Mouse (Mus musculus) midbrain, embryonic 16.5 days (tissue): ENCODE measurements around the gene Dnajb8. TPM values are rescaled to one million over a fixed set of nuclear protein-coding genes. Genes with fewer than 3 reads are reported as not detected.

ENCODE experiments used
- ATAC-seq: fragments of 200-750 bp; cut with Nextera tagmentation; 2 replicates; pipeline ENCODE4 v1.8.0; 2017; ENCODE audit warnings: moderate TSS enrichment
- H3K27ac ChIP-seq: fragments of 300-500 bp; sonication (generic); 2 replicates; pipeline ENCODE4 v1.5.1; 2014; ENCODE audit warnings: mild to moderate bottlenecking, low read length, mixed read lengths
- H3K27me3 ChIP-seq: fragments of 300-500 bp; sonication (generic); 2 replicates; pipeline ENCODE4 v1.6.1; 2014; ENCODE audit warnings: low read depth, low read length, mixed read lengths; ENCODE audit not compliant: control insufficient read depth, insufficient read depth
- H3K36me3 ChIP-seq: fragments of 300-500 bp; sonication (generic); 2 replicates; pipeline ENCODE4 v1.6.1; 2014; ENCODE audit warnings: mild to moderate bottlenecking, low read length, moderate library complexity, mixed read lengths; ENCODE audit not compliant: control insufficient read depth, insufficient read depth
- H3K4me1 ChIP-seq: fragments of 300-500 bp; sonication (generic); 2 replicates; pipeline ENCODE4 v1.6.1; 2014; ENCODE audit warnings: mild to moderate bottlenecking, low read length, mixed read lengths; ENCODE audit not compliant: control insufficient read depth, insufficient read depth
- H3K4me2 ChIP-seq: fragments of 300-500 bp; sonication (generic); 2 replicates; pipeline ENCODE4 v1.6.1; 2014; ENCODE audit warnings: mild to moderate bottlenecking, low read length, mixed read lengths
- H3K4me3 ChIP-seq: fragments of 300-500 bp; sonication (generic); 2 replicates; pipeline ENCODE4 v1.5.1; 2014; ENCODE audit warnings: low read depth, mild to moderate bottlenecking, low read length, moderate library complexity, mixed read lengths
- H3K9ac ChIP-seq: fragments of 300-500 bp; sonication (generic); 2 replicates; pipeline ENCODE4 v1.6.1; 2014; ENCODE audit warnings: low read depth, low read length, mixed read lengths
- H3K9me3 ChIP-seq: fragments of 300-500 bp; sonication (generic); replicated peaks from 2 replicates; pipeline ENCODE4 v1.6.1; 2014; ENCODE audit warnings: mild to moderate bottlenecking, low read length, mixed read lengths; ENCODE audit not compliant: control insufficient read depth, poor library complexity, severe bottlenecking
- WGBS: fragments of 180-500 bp; shearing (Covaris S2); extraction: QIAGEN DNeasy Blood & Tissue Kit; methylation state at CpG from one replicate; pipeline ENCODE4 v1.1.7; 2014; 5-methylcytosine and 5-hydroxymethylcytosine counted together
- polyA plus RNA-seq: library from polyadenylated mRNA; unstranded; fragments of >200 nt; fragmentation: Nextera tagmentation; extraction: Ambion mirVana; gene quantifications from 2 replicates; pipeline ENCODE4 v1.2.1, GENCODE M21; 2015

Dnajb8 gene
- polyA plus RNA-seq, 1 experiment from 2014 or later, result not detected

GRCm38 (mm10) chr6:88274623-88275022, 52.6 kb downstream of the Dnajb8 start:
- H3K4me3 ChIP-seq, result no peak overlapping the region

GRCm38 (mm10) chr6:88276221-88276620, 54.2 kb downstream of the Dnajb8 start:
- H3K4me2 ChIP-seq, result no peak overlapping the region
- no peaks in the 10 kb centered on the region for H3K4me1 ChIP-seq
- no peaks in the 10 kb centered on the region for H3K27me3 ChIP-seq
- WGBS, result 85% methylated on average over 4 of the region's 4 CpGs
- no peak overlapping the region for H3K9ac ChIP-seq
- no peak overlapping the region for H3K4me3 ChIP-seq
- H3K9me3 ChIP-seq, result no peaks in the 10 kb centered on the region
- no peaks in the 10 kb centered on the region for H3K36me3 ChIP-seq
- ATAC-seq, result no peak
- no peak overlapping the region for H3K27ac ChIP-seq

More at GRCm38 (mm10) chr6:88274623-88275022, 52.6 kb downstream of the Dnajb8 start:
- WGBS, result 95% methylated on average over 6 of the region's 6 CpGs
- Histone ChIP-seq H3K4me1 (no peaks in the 10 kb centered on the region), H3K9ac (no peak overlapping the region), H3K9me3 (no peaks in the 10 kb centered on the region), H3K27me3 (no peaks in the 10 kb centered on the region), H3K4me2 (no peak overlapping the region), H3K36me3 (no peaks in the 10 kb centered on the region), H3K27ac (no peak overlapping the region)
- ATAC-seq, result no peak

- no peak overlapping the region for H3K4me3 ChIP-seq
- no peak overlapping the region for H3K4me2 ChIP-seq
- 97% methylated on average over 4 of the region's 4 CpGs for WGBS
- H3K27ac ChIP-seq, result no peak overlapping the region
- H3K36me3 ChIP-seq, result no peaks in the 10 kb centered on the region
- no peaks in the 10 kb centered on the region for H3K9me3 ChIP-seq
- H3K27me3 ChIP-seq, result no peaks in the 10 kb centered on the region
- no peak for ATAC-seq
- H3K4me1 ChIP-seq, result no peaks in the 10 kb centered on the region
- H3K9ac ChIP-seq, result no peak overlapping the region
Measured at GRCm38 (mm10) chr6:88277242-88277641, 55.2 kb downstream of the Dnajb8 start.

- Histone ChIP-seq H3K4me1 (no peaks in the 10 kb centered on the region), H3K4me3 (no peak overlapping the region), H3K27me3 (no peaks in the 10 kb centered on the region), H3K4me2 (no peak overlapping the region), H3K9me3 (no peaks in the 10 kb centered on the region), H3K9ac (no peak overlapping the region), H3K27ac (no peak overlapping the region), H3K36me3 (no peaks in the 10 kb centered on the region)
- whole genome bisulfite sequencing, result 88% methylated on average over 2 of the region's 2 CpGs
- no peak for ATAC-seq
Measured at GRCm38 (mm10) chr6:88278141-88278540, 56.1 kb downstream of the Dnajb8 start.

- Histone ChIP-seq H3K9me3 (no peaks in the 10 kb centered on the region), H3K27me3 (no peaks in the 10 kb centered on the region), H3K36me3 (no peaks in the 10 kb centered on the region), H3K4me2 (no peak overlapping the region), H3K4me1 (no peaks in the 10 kb centered on the region), H3K4me3 (no peak overlapping the region), H3K27ac (no peak overlapping the region), H3K9ac (no peak overlapping the region)
- WGBS, result 72% methylated on average over 6 of the region's 6 CpGs
- ATAC-seq, result peak; percentile 80
Measured at GRCm38 (mm10) chr6:88290129-88290766, 68.2 kb downstream of the Dnajb8 start.

- H3K9me3 ChIP-seq, result no peaks in the 10 kb centered on the region
- ATAC-seq, result no peak
- 86% methylated on average over 4 of the region's 4 CpGs for WGBS
Measured at GRCm38 (mm10) chr6:88292274-88292909, 70.3 kb downstream of the Dnajb8 start.

GRCm38 (mm10) chr6:88299491-88299890, 77.4 kb downstream of the Dnajb8 start:
- Histone ChIP-seq H3K27me3 (no peaks in the 10 kb centered on the region), H3K9ac (no peak overlapping the region), H3K4me1 (no peaks in the 10 kb centered on the region), H3K4me3 (no peak overlapping the region), H3K36me3 (no peaks in the 10 kb centered on the region), H3K4me2 (no peak overlapping the region), H3K9me3 (no peaks in the 10 kb centered on the region), H3K27ac (no peak overlapping the region)
- ATAC-seq, result no peak
- 62% methylated on average over 2 of the region's 2 CpGs for WGBS

More at GRCm38 (mm10) chr6:88292274-88292909, 70.3 kb downstream of the Dnajb8 start:
- Histone ChIP-seq H3K36me3 (no peaks in the 10 kb centered on the region), H3K9ac (no peak overlapping the region), H3K27me3 (no peaks in the 10 kb centered on the region), H3K4me1 (no peaks in the 10 kb centered on the region), H3K4me3 (no peak overlapping the region), H3K4me2 (no peak overlapping the region), H3K27ac (no peak overlapping the region)

GRCm38 (mm10) chr6:88301234-88301633, 79.2 kb downstream of the Dnajb8 start:
- 63% methylated on average over 7 of the region's 7 CpGs for WGBS
- ATAC-seq, result no peak
- Histone ChIP-seq H3K27ac (no peak overlapping the region), H3K9me3 (no peaks in the 10 kb centered on the region), H3K4me3 (no peak overlapping the region), H3K4me1 (no peaks in the 10 kb centered on the region), H3K36me3 (no peaks in the 10 kb centered on the region), H3K9ac (no peak overlapping the region), H3K27me3 (no peaks in the 10 kb centered on the region), H3K4me2 (no peak overlapping the region)
